Mouse (Mus musculus): ENCODE data around the gene Apon. TPM values are rescaled to one million over a fixed set of nuclear protein-coding genes. Genes with fewer than 3 reads are reported as not detected.
"Not testable (repeated sequence)": the region's sequence is repeated elsewhere in the genome, so short reads cannot be mapped to it uniquely, and the experiment has no call there.

Apon gene
- polyA plus RNA-seq, 1 experiment from 2014 or later: 0.52 TPM

DNA sequence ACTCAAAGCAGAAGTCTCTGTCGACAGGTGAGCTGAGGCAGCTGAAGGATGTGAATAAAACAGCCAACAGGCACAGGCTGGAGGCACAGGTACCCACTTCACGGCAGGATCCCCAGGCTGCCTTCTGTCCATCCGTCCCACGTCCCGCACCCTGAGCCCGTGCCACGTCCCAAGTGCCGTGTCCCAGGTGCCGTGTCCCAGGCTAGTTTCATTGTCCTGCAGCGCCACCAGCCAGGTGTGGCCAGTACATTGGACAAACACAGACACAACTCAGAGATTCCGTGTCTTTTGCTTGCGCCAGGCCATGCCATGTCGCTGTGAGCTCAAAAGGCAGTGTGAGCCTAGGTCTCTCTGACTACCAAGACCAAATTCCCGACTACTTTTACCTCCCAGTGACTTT lies 27.8 kb downstream of the Apon start:
- ATAC-seq (ENCODE audit: insufficient read depth, low FRiP score): no peak
- Histone ChIP-seq H3K4me3 (replicated peaks; ENCODE audit: low read length) (no peak overlapping the region), H3K27ac (ENCODE audit: low read length) (no peak overlapping the region), H3K9ac (ENCODE audit: low read length) (no peak overlapping the region), H3K9me3 (replicated peaks; ENCODE audit: control insufficient read depth, low read length) (no peaks in the 10 kb centered on the region), H3K4me2 (ENCODE audit: low read depth, low read length) (no peak overlapping the region), H3K4me1 (ENCODE audit: control insufficient read depth, insufficient read depth, low read length) (no peaks in the 10 kb centered on the region), H3K36me3 (ENCODE audit: control insufficient read depth, insufficient read depth, low read length) (peaks cover 13% of the 10 kb centered on the region), H3K27me3 (ENCODE audit: control insufficient read depth, insufficient read depth, low read length) (no peaks in the 10 kb centered on the region)
- WGBS: 89% methylated on average over 14 of the region's 14 CpGs

GRCm38 (mm10) chr10:128282886-128283450 lies 29.1 kb downstream of the Apon start:
- Histone ChIP-seq H3K9me3 (replicated peaks; ENCODE audit: control insufficient read depth, low read length) (no peaks in the 10 kb centered on the region), H3K27ac (ENCODE audit: low read length) (no peak overlapping the region), H3K4me1 (ENCODE audit: control insufficient read depth, insufficient read depth, low read length) (no peaks in the 10 kb centered on the region), H3K27me3 (ENCODE audit: control insufficient read depth, insufficient read depth, low read length) (no peaks in the 10 kb centered on the region), H3K36me3 (ENCODE audit: control insufficient read depth, insufficient read depth, low read length) (peaks cover 9% of the 10 kb centered on the region), H3K4me3 (replicated peaks; ENCODE audit: low read length) (no peak overlapping the region), H3K4me2 (ENCODE audit: low read depth, low read length) (no peak overlapping the region), H3K9ac (ENCODE audit: low read length) (no peak overlapping the region)
- no peak for ATAC-seq (ENCODE audit: insufficient read depth, low FRiP score)
- WGBS: 86% methylated on average over 20 of the region's 20 CpGs

DNA sequence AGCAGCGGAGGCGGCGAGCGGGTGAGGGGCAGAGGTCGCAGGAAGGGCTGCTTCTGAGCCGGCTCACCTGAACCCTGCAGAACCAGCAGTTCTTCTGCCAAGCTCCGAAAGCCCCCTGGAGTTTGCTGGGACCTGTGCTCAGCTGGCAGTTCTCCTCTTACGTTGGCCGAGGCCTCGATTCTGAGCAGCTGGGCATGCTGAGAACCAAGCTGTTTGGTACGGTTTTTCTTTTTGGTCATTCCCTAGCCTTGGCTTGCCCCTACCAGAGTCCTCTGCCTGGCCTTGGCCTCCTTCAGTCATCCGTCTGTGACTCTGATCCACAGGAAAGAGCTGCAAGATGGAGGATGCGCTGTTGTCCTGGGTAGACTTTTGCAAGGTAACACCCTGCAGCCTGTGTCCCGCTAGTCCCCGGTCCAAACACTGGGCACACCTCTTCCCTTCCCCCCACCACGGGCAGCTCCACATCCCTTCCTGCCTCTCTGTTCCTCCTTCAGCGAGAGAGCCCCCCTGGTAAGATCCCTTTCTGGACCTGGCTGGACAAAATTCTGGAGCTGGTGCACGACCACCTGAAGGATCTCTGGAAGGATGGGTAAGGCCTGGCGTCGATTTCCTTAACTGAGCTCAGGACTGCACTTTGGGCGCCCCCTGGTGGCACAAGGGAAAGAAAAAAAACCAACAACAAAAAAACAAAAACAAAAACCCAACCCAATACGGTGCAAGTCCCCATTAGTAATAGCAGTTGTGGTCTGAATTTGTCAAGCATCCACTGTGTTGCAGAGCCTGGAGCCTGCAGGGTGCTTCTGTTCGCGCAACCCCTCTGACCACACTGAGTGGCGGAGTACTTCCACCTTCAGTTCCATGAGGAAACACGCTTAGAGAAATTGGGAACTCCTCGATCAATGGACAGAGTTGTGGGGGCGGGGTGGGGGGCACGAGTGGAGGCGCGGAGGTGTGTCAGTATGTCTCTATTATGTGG lies 30.0 kb downstream of the Apon start:
- no peak overlapping the region for H3K4me2 ChIP-seq (ENCODE audit: low read depth, low read length)
- H3K9me3 ChIP-seq (replicated peaks; ENCODE audit: control insufficient read depth, low read length): no peaks in the 10 kb centered on the region
- no peaks in the 10 kb centered on the region for H3K27me3 ChIP-seq (ENCODE audit: control insufficient read depth, insufficient read depth, low read length)
- H3K36me3 ChIP-seq (ENCODE audit: control insufficient read depth, insufficient read depth, low read length): peaks cover 5% of the 10 kb centered on the region
- H3K4me3 ChIP-seq (replicated peaks; ENCODE audit: low read length): no peak overlapping the region
- H3K9ac ChIP-seq (ENCODE audit: low read length): no peak overlapping the region
- 62% methylated on average over 31 of the region's 31 CpGs for WGBS
- H3K4me1 ChIP-seq (ENCODE audit: control insufficient read depth, insufficient read depth, low read length): no peaks in the 10 kb centered on the region
- no peak overlapping the region for H3K27ac ChIP-seq (ENCODE audit: low read length)
- ATAC-seq (ENCODE audit: insufficient read depth, low FRiP score): no peak

DNA sequence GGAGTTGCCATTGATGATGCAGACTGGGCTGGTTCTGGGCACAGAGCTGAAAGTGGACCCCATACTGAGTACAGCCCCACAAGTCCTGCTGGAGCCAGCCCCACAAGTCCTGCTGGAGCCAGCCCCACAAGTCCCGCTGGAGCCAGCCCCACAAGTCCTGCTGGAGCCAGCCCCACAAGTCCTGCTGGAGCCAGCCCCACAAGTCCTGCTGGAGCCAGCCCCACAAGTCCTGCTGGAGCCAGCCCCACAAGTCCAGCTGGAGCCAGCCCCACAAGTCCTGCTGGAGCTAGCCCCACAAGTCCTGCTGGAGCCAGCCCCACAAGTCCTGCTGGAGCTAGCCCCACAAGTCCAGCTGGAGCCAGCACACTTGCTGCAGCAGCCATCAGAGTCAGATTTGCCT lies 36.7 kb downstream of the Apon start:
- not testable (repeated sequence) for H3K27me3 ChIP-seq (ENCODE audit: control insufficient read depth, insufficient read depth, low read length); H3K4me2 ChIP-seq (ENCODE audit: low read depth, low read length); H3K9me3 ChIP-seq (replicated peaks; ENCODE audit: control insufficient read depth, low read length); H3K36me3 ChIP-seq (ENCODE audit: control insufficient read depth, insufficient read depth, low read length); H3K4me3 ChIP-seq (replicated peaks; ENCODE audit: low read length); ATAC-seq (ENCODE audit: insufficient read depth, low FRiP score); H3K4me1 ChIP-seq (ENCODE audit: control insufficient read depth, insufficient read depth, low read length); H3K27ac ChIP-seq (ENCODE audit: low read length); H3K9ac ChIP-seq (ENCODE audit: low read length)
- WGBS: 78% methylated on average over 1 of the region's 1 CpGs

- H3K27me3 ChIP-seq (ENCODE audit: control insufficient read depth, insufficient read depth, low read length): no peaks in the 10 kb centered on the region
- ATAC-seq (ENCODE audit: insufficient read depth, low FRiP score): no peak
- no peak overlapping the region for H3K4me2 ChIP-seq (ENCODE audit: low read depth, low read length)
- WGBS: 69% methylated on average over 13 of the region's 13 CpGs
- no peak overlapping the region for H3K27ac ChIP-seq (ENCODE audit: low read length)
- no peak overlapping the region for H3K9ac ChIP-seq (ENCODE audit: low read length)
- H3K9me3 ChIP-seq (replicated peaks; ENCODE audit: control insufficient read depth, low read length): no peaks in the 10 kb centered on the region
- H3K4me1 ChIP-seq (ENCODE audit: control insufficient read depth, insufficient read depth, low read length): no peaks in the 10 kb centered on the region
- H3K4me3 ChIP-seq (replicated peaks; ENCODE audit: low read length): no peak overlapping the region
- no peaks in the 10 kb centered on the region for H3K36me3 ChIP-seq (ENCODE audit: control insufficient read depth, insufficient read depth, low read length)
These were observed 42.6 kb downstream of the Apon start for GRCm38 (mm10) chr10:128296370-128297090.

DNA sequence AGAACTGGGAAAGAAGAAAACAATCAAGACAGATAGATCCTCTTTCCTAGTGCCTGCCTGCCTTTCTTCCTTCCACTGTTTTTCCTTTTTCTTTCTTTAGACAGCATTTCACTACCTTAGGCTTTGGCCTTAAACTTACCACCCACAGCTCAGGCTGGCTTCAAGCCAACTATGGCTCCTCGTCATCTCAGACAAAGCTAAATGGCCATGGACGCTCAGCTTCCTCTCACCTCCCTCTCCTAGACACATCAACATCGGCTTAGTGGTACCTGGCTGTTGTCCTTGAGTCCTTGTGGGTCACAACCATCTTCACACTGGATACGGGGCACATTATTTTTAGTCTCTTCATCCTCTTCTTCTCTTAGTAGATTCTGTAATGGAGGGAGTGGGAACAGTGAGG lies 43.3 kb downstream of the Apon start:
- H3K27ac ChIP-seq (ENCODE audit: low read length): no peak overlapping the region

GRCm38 (mm10) chr10:128297622-128298021 lies 43.7 kb downstream of the Apon start:
- H3K9ac ChIP-seq (ENCODE audit: low read length): no peak overlapping the region
- no peak overlapping the region for H3K4me2 ChIP-seq (ENCODE audit: low read depth, low read length)
- H3K9me3 ChIP-seq (replicated peaks; ENCODE audit: control insufficient read depth, low read length): no peaks in the 10 kb centered on the region
- WGBS: 60% methylated on average over 11 of the region's 11 CpGs
- no peaks in the 10 kb centered on the region for H3K27me3 ChIP-seq (ENCODE audit: control insufficient read depth, insufficient read depth, low read length)
- H3K27ac ChIP-seq (ENCODE audit: low read length): no peak overlapping the region
- H3K4me3 ChIP-seq (replicated peaks; ENCODE audit: low read length): no peak overlapping the region
- no peaks in the 10 kb centered on the region for H3K36me3 ChIP-seq (ENCODE audit: control insufficient read depth, insufficient read depth, low read length)
- peak; percentile 67; the same call in 1 of the 2 replicates for ATAC-seq (ENCODE audit: insufficient read depth, low FRiP score)
- H3K4me1 ChIP-seq (ENCODE audit: control insufficient read depth, insufficient read depth, low read length): 0 out of 2 replicates have a peak, but pooled peaks cover 5% of the 10 kb centered on the region

More for the DNA sequence above, 43.3 kb downstream of the Apon start:
- no peak overlapping the region for H3K4me3 ChIP-seq (replicated peaks; ENCODE audit: low read length)
- H3K4me1 ChIP-seq (ENCODE audit: control insufficient read depth, insufficient read depth, low read length): 0 out of 2 replicates have a peak, but pooled peaks cover 1% of the 10 kb centered on the region
- no peak overlapping the region for H3K9ac ChIP-seq (ENCODE audit: low read length)
- no peaks in the 10 kb centered on the region for H3K36me3 ChIP-seq (ENCODE audit: control insufficient read depth, insufficient read depth, low read length)
- 58% methylated on average over 4 of the region's 4 CpGs for WGBS
- H3K27me3 ChIP-seq (ENCODE audit: control insufficient read depth, insufficient read depth, low read length): no peaks in the 10 kb centered on the region
- no peak for ATAC-seq (ENCODE audit: insufficient read depth, low FRiP score)
- H3K4me2 ChIP-seq (ENCODE audit: low read depth, low read length): no peak overlapping the region
- no peaks in the 10 kb centered on the region for H3K9me3 ChIP-seq (replicated peaks; ENCODE audit: control insufficient read depth, low read length)

DNA sequence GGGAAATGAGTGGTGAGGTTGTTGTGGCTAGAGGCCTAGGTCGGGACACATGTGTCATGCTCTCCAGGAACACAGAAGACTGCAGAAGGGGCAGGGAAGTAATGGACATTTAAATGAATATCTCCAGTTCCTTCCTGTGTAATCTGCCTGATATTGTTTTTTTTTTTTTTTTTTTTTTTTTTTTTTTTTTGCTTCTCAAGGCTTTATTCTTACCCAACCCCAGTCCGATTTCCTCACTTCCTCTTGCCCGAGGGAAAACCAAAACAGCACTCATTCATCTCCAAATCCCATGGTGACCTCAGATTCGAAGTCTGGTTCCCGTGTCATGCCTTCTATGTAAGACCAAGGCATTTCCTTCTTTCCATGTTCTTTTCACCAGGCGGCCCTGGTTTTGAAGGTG lies 44.3 kb downstream of the Apon start:
- no peaks in the 10 kb centered on the region for H3K9me3 ChIP-seq (replicated peaks; ENCODE audit: control insufficient read depth, low read length)
- ATAC-seq (ENCODE audit: insufficient read depth, low FRiP score): no peak
- 0 out of 2 replicates have a peak, but pooled peaks cover 5% of the 10 kb centered on the region for H3K4me1 ChIP-seq (ENCODE audit: control insufficient read depth, insufficient read depth, low read length)
- 73% methylated on average over 6 of the region's 6 CpGs for WGBS
- H3K27me3 ChIP-seq (ENCODE audit: control insufficient read depth, insufficient read depth, low read length): no peaks in the 10 kb centered on the region
- no peak overlapping the region for H3K9ac ChIP-seq (ENCODE audit: low read length)
- no peaks in the 10 kb centered on the region for H3K36me3 ChIP-seq (ENCODE audit: control insufficient read depth, insufficient read depth, low read length)
- H3K27ac ChIP-seq (ENCODE audit: low read length): no peak overlapping the region
- no peak overlapping the region for H3K4me3 ChIP-seq (replicated peaks; ENCODE audit: low read length)
- H3K4me2 ChIP-seq (ENCODE audit: low read depth, low read length): no peak overlapping the region

DNA sequence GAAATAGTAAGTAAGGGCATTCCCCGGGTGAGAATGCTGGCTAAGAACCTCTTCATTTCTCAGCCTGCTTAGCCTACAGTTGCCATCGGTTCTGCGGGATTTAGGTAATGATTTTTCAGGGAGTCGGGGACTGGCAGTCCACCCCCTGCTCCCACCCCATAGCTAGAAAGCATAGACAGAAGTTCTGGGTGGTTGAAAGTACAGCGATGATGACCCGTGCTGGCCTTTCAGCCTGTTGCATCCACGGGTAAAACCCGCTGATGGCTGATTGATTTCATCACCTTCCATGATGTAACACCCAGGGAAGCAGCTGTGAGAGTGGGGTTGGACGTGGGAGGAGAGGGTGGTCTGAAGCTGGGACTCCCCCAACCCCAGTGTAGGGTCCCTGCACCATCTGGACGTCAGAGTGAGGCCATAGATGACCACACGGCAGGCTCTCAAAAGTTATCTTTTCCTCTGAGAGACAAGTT lies 44.8 kb downstream of the Apon start, which contains the start of gene Il23a:
Gene Il23a, minus strand, starts transcription at position 51 of the 470 bp plus-strand sequence.
- H3K9me3 ChIP-seq (replicated peaks; ENCODE audit: control insufficient read depth, low read length): no peaks in the 10 kb centered on the region
- 77% methylated on average over 11 of the region's 11 CpGs for WGBS
- H3K4me2 ChIP-seq (ENCODE audit: low read depth, low read length): no peak within 1 kb of the TSS
- no peaks in the 10 kb centered on the region for H3K36me3 ChIP-seq (ENCODE audit: control insufficient read depth, insufficient read depth, low read length)
- no peak within 1 kb of the TSS for H3K4me3 ChIP-seq (replicated peaks; ENCODE audit: low read length)
- no peak for ATAC-seq (ENCODE audit: insufficient read depth, low FRiP score)
- H3K27me3 ChIP-seq (ENCODE audit: control insufficient read depth, insufficient read depth, low read length): no peaks in the 10 kb centered on the region
- H3K9ac ChIP-seq (ENCODE audit: low read length): no peak within 1 kb of the TSS
- H3K4me1 ChIP-seq (ENCODE audit: control insufficient read depth, insufficient read depth, low read length): peaks cover 7% of the 10 kb centered on the region
- H3K27ac ChIP-seq (ENCODE audit: low read length): no peak within 1 kb of the TSS

All from stomach, embryonic 16.5 days (tissue).